Mouse (Mus musculus) cerebellum, adult 2 months (tissue): ENCODE results near the gene Insr.

Experiments
- CTCF ChIP-seq: fragments of 200-500 bp; IDR thresholded peaks from 2 replicates; pipeline ENCODE4 v1.5.1; 2011; ENCODE audit warnings: low read depth, mild to moderate bottlenecking, control low read depth, low read length, moderate library complexity, borderline replicate concordance; ENCODE audit not compliant: insufficient read depth
- POLR2A ChIP-seq: fragments of 200-500 bp; IDR thresholded peaks from 2 replicates; pipeline ENCODE4 v1.6.1; 2011; ENCODE audit warnings: low read length, control low read depth, borderline replicate concordance; ENCODE audit not compliant: insufficient read depth

DNA sequence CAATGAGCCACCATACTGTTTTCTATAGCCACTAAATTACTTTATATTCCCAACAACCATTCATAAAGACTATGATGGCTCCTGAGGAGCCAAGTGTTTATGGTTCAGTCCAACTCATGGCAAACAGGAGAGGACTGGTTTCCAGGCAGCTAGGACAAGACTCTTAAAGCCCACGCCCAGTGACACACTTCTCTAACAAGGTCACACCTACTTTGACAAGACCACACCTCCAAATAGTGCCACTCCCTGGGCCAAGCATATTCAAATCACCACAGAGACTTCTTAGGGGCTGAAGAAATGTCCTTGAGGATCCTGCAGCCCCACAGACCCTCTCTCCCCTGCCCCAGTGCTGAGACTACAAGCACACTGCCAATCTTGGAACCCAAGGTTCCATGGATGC lies 64.8 kb downstream of the Insr start:
- TF ChIP-seq CTCF = no peak
- TF ChIP-seq POLR2A = no peak
